Comparison of ENCODE assay signal across 10 mouse cellular contexts in genomic region chr1:189686025-189686424, GRCm38 (mm10). TPM values are rescaled to one million over a fixed set of nuclear protein-coding genes. Genes with fewer than 3 reads are reported as not detected.
DNase-seq lines count a peak whose midpoint lies in the region; ATAC-seq and TF ChIP-seq lines count a peak whose summit lies in the region.
"Had no signal": no experiment of that assay in that cellular context is flagged by ENCODE, and none has a peak within 500 bp of the region (broad histone marks: within the 10 kb centered on the region; RNA-seq: fewer than 3 reads in every experiment).

No protein-coding gene starts in this region.

- peaks cover 39% of the 10 kb centered on the region for H3K36me3 ChIP-seq in heart, embryonic 15.5 days
- peaks cover 51% of the 10 kb centered on the region for H3K36me3 ChIP-seq in midbrain, embryonic 10.5 days
- no peaks in the 10 kb centered on the region for H3K36me3 ChIP-seq in midbrain, embryonic 16.5 days (ENCODE audit: control insufficient read depth, insufficient read depth, low read length)
- peaks cover 38% of the 10 kb centered on the region for H3K36me3 ChIP-seq in forebrain, embryonic 12.5 days (replicated peaks)
- peaks cover 23% of the 10 kb centered on the region for H3K36me3 ChIP-seq in myocyte (ENCODE audit: control insufficient read depth, insufficient read depth)

- no peak for ATAC-seq in heart, embryonic 15.5 days (replicated peaks; ENCODE audit: insufficient number of reproducible peaks, insufficient read depth, low FRiP score, low read depth)
- no peak for ATAC-seq in midbrain, embryonic 16.5 days
- no peak for ATAC-seq in forebrain, embryonic 12.5 days (ENCODE audit: low FRiP score)

- no peak overlapping the region for H3ac ChIP-seq in myocyte (ENCODE audit: control insufficient read depth, insufficient read length)

- no peak overlapping the region for H3K9ac ChIP-seq in heart, embryonic 15.5 days
- no peak overlapping the region for H3K9ac ChIP-seq in midbrain, embryonic 16.5 days (ENCODE audit: low read depth, low read length)
- H3K9ac ChIP-seq in forebrain, embryonic 12.5 days = no peak overlapping the region

- 67% methylated on average over 6 of the region's 6 CpGs for WGBS in heart, embryonic 15.5 days
- 91% methylated on average over 6 of the region's 6 CpGs for WGBS in midbrain, embryonic 10.5 days
- 88% methylated on average over 6 of the region's 6 CpGs for WGBS in midbrain, embryonic 16.5 days
- WGBS in forebrain, embryonic 12.5 days = 89% methylated on average over 6 of the region's 6 CpGs

- peaks cover 26% of the 10 kb centered on the region for H3K79me2 ChIP-seq in myocyte (ENCODE audit: control insufficient read depth, insufficient read depth)

- intact Hi-C loops in heart, postnatal 25 days (cut with DNase I) = no loop called here

- H3K4me2 ChIP-seq in heart, embryonic 15.5 days = peak overlapping the region; percentile 53
- no peak overlapping the region for H3K4me2 ChIP-seq in midbrain, embryonic 16.5 days (ENCODE audit: low read length)
- peak overlapping the region; percentile 82 for H3K4me2 ChIP-seq in forebrain, embryonic 12.5 days
- peak overlapping the region; percentile 72 for H3K4me2 ChIP-seq in myocyte (ENCODE audit: low read depth)

- no peak overlapping the region for H3K27ac ChIP-seq in heart, embryonic 15.5 days
- no peak overlapping the region for H3K27ac ChIP-seq in midbrain, embryonic 10.5 days (replicated peaks)
- no peak overlapping the region for H3K27ac ChIP-seq in midbrain, embryonic 16.5 days (ENCODE audit: low read length)
- no peak overlapping the region for H3K27ac ChIP-seq in forebrain, embryonic 12.5 days

- no peak for TF ChIP-seq POLR2A in myocyte (IDR thresholded peaks at IDR 0.05; ENCODE audit: insufficient read length, low read depth)

- H3K9me3 ChIP-seq in heart, embryonic 15.5 days (replicated peaks) = no peaks in the 10 kb centered on the region
- H3K9me3 ChIP-seq in midbrain, embryonic 10.5 days (replicated peaks) = no peaks in the 10 kb centered on the region
- H3K9me3 ChIP-seq in midbrain, embryonic 16.5 days (replicated peaks; ENCODE audit: control insufficient read depth, low read length, poor library complexity, severe bottlenecking) = no peaks in the 10 kb centered on the region
- H3K9me3 ChIP-seq in forebrain, embryonic 12.5 days = no peaks in the 10 kb centered on the region

- no peaks in the 10 kb centered on the region for H3K27me3 ChIP-seq in heart, embryonic 15.5 days
- H3K27me3 ChIP-seq in midbrain, embryonic 10.5 days (ENCODE audit: low read depth, poor library complexity, severe bottlenecking) = no peaks in the 10 kb centered on the region
- H3K27me3 ChIP-seq in midbrain, embryonic 16.5 days (ENCODE audit: control insufficient read depth, insufficient read depth, low read depth, low read length) = no peaks in the 10 kb centered on the region
- H3K27me3 ChIP-seq in forebrain, embryonic 12.5 days = no peaks in the 10 kb centered on the region
- no peaks in the 10 kb centered on the region for H3K27me3 ChIP-seq in myocyte (ENCODE audit: control insufficient read depth, insufficient read depth, insufficient read length)

- H3K4me3 ChIP-seq in heart, embryonic 15.5 days = peak overlapping the region; percentile 36
- H3K4me3 ChIP-seq in midbrain, embryonic 10.5 days = peak overlapping the region; percentile 94; the same call in 1 of the 2 replicates
- no peak overlapping the region for H3K4me3 ChIP-seq in midbrain, embryonic 16.5 days (ENCODE audit: low read depth, low read length)
- peak overlapping the region; percentile 83; the same call in 1 of the 2 replicates for H3K4me3 ChIP-seq in forebrain, embryonic 12.5 days (replicated peaks)
- H3K4me3 ChIP-seq in myocyte = peak overlapping the region; percentile 64

- DNase-seq in heart, postnatal 25 days (ENCODE audit: low spot score) = no peak
- no peak for DNase-seq in midbrain, embryonic 10.5 days (ENCODE audit: low spot score)
- DNase-seq in yolk sac, embryonic 10.5 days (ENCODE audit: low spot score) = no peak
- no peak for DNase-seq in adrenal gland, postnatal 10 days
- DNase-seq: embryo, embryonic 11 days; gastrocnemius, postnatal 36 days had no signal

- H3K4me1 ChIP-seq in heart, embryonic 15.5 days (replicated peaks) = peaks cover 34% of the 10 kb centered on the region
- H3K4me1 ChIP-seq in midbrain, embryonic 10.5 days = peaks cover 43% of the 10 kb centered on the region
- peaks cover 11% of the 10 kb centered on the region for H3K4me1 ChIP-seq in midbrain, embryonic 16.5 days (ENCODE audit: control insufficient read depth, insufficient read depth, low read length)
- H3K4me1 ChIP-seq in forebrain, embryonic 12.5 days = peaks cover 38% of the 10 kb centered on the region

TF ChIP-seq in myocyte, 11 proteins besides CTCF, POLR2A, EP300 and RAD21:
- TF ChIP-seq SRF (IDR thresholded peaks at IDR 0.05; ENCODE audit: control insufficient read depth, insufficient read length, low read depth) (no peak), MYOG (IDR thresholded peaks at IDR 0.05; ENCODE audit: control insufficient read depth in 1 of 3, insufficient read depth in 1 of 3, insufficient read length in 2 of 3, low read depth in 2 of 3) (no peak), TCF3 (IDR thresholded peaks at IDR 0.05; ENCODE audit: insufficient read length, low read depth) (no peak), POLR2AphosphoS2 (IDR thresholded peaks at IDR 0.05; ENCODE audit: insufficient read length, low read depth) (no peak), CEBPB (IDR thresholded peaks at IDR 0.05; ENCODE audit: insufficient read depth, poor library complexity, severe bottlenecking) (no peak), TCF12 (IDR thresholded peaks at IDR 0.05; ENCODE audit: insufficient read depth, poor library complexity, severe bottlenecking) (no peak), MAX (IDR thresholded peaks at IDR 0.05; ENCODE audit: low read depth) (no peak), E2F4 (IDR thresholded peaks at IDR 0.05; ENCODE audit: insufficient read depth) (no peak), REST (IDR thresholded peaks at IDR 0.05; ENCODE audit: insufficient read depth, insufficient read length) (no peak)

RNA-seq across cellular contexts. Expression of gene Cenpf, which starts 1.9 kb away (rescaled TPM):
- 62.2 and 71.2 TPM in 2 replicates for polyA plus RNA-seq in heart, embryonic 15.5 days (2015; fragmentation: Nextera tagmentation; extraction: Ambion mirVana)
- total RNA-seq in heart, postnatal 25 days (2021) = 1 to 10 TPM; 2.5 to 5.2 TPM
- 131 and 136 TPM in 2 replicates for polyA plus RNA-seq in midbrain, embryonic 10.5 days (2016; fragmentation: Nextera tagmentation; extraction: Ambion mirVana)
- polyA plus RNA-seq in midbrain, embryonic 16.5 days (2015; fragmentation: Nextera tagmentation; extraction: Ambion mirVana) = 10.1 and 11.2 TPM in 2 replicates
- polyA plus RNA-seq in forebrain, embryonic 12.5 days (2016; fragmentation: Nextera tagmentation; extraction: Ambion mirVana) = 153 and 164 TPM in 2 replicates
- 2.2 TPM for polyA plus RNA-seq in myocyte (2012; fragmentation: generic; extraction: Trizol)
- 10 to 100 TPM; 12.0 to 16.0 TPM for total RNA-seq in adrenal gland, postnatal 10 days (2021)

RNA-seq across cellular contexts. Expression of gene Ptpn14, which starts 42.0 kb away (rescaled TPM):
- 7.0 and 10.2 TPM in 2 replicates for polyA plus RNA-seq in heart, embryonic 15.5 days (2015; fragmentation: Nextera tagmentation; extraction: Ambion mirVana)
- 10 to 100 TPM; 29.4 to 30.9 TPM for total RNA-seq in heart, postnatal 25 days (2021)
- 4.5 and 4.6 TPM in 2 replicates for polyA plus RNA-seq in midbrain, embryonic 10.5 days (2016; fragmentation: Nextera tagmentation; extraction: Ambion mirVana)
- 1.0 and 1.2 TPM in 2 replicates for polyA plus RNA-seq in midbrain, embryonic 16.5 days (2015; fragmentation: Nextera tagmentation; extraction: Ambion mirVana)
- 2.8 and 3.3 TPM in 2 replicates for polyA plus RNA-seq in forebrain, embryonic 12.5 days (2016; fragmentation: Nextera tagmentation; extraction: Ambion mirVana)
- polyA plus RNA-seq in myocyte (2012; fragmentation: generic; extraction: Trizol) = 13.6 TPM
- 10 to 100 TPM; 24.1 to 27.7 TPM for total RNA-seq in adrenal gland, postnatal 10 days (2021)
